Comparison of ENCODE assay signal across 23 mouse cellular contexts in the genomic region with DNA sequence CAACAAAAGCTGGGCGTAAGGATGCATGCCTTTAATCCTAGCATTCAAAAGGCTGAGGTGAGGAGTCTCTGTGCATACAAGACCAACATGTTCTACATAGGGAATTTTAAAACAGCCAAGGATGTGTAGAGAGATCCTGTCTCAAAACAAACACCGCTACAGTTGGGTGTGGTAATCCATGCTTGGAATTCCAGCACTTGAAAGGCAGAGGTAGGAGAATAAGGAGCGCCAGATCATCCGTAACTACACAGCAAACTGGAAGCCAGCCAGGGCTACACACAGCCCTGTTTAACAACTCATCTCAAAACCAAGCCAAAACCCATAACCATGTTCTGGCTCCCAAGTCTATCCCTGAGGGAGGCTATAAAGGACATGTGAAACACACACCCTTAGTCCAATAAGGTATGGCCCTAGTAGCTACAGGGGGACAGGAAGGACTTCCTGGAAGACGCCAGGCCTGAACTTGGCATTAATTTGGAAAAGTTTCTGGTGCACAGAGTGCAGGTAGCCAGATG. TPM values are rescaled to one million over a fixed set of nuclear protein-coding genes. Genes with fewer than 3 reads are reported as not detected.
"Had no signal": no experiment of that assay in that cellular context is flagged by ENCODE, and none has a peak within 500 bp of the region (broad histone marks: within the 10 kb centered on the region; RNA-seq: fewer than 3 reads in every experiment).

No protein-coding gene starts in this region.

- H3K27me3 ChIP-seq: liver, embryonic 13.5 days; midbrain, embryonic 12.5 days; midbrain, embryonic 15.5 days; neural tube, embryonic 13.5 days had no signal

- H3K9ac ChIP-seq: liver, embryonic 13.5 days; midbrain, embryonic 12.5 days; midbrain, embryonic 15.5 days; neural tube, embryonic 13.5 days had no signal

- ATAC-seq: intestine, embryonic 16.5 days; midbrain, embryonic 15.5 days had no signal

- H3K4me2 ChIP-seq: liver, embryonic 13.5 days; midbrain, embryonic 12.5 days; midbrain, embryonic 15.5 days; neural tube, embryonic 13.5 days had no signal

- H3K4me1 ChIP-seq: liver, embryonic 13.5 days; midbrain, embryonic 12.5 days; midbrain, embryonic 15.5 days; neural tube, embryonic 13.5 days had no signal

- H3K9me3 ChIP-seq: liver, embryonic 13.5 days; midbrain, embryonic 12.5 days; midbrain, embryonic 15.5 days; neural tube, embryonic 13.5 days had no signal

- H3K4me3 ChIP-seq: left cerebral cortex, adult 2 months; liver, embryonic 13.5 days; midbrain, embryonic 12.5 days; midbrain, embryonic 15.5 days; myocyte; neural tube, embryonic 13.5 days had no signal

- DNase-seq: layer of hippocampus, postnatal 36 days; liver, embryonic 13.5 days; lung, adult 2 months; retina, postnatal 1 day; thymus, adult 2 months; thymus, postnatal 14 days; thymus, postnatal 4 days had no signal

- H3K27ac ChIP-seq: kidney, postnatal 0 days; left cerebral cortex, adult 2 months; liver, embryonic 13.5 days; macrophage; midbrain, embryonic 12.5 days; midbrain, embryonic 15.5 days; neural tube, embryonic 13.5 days; stomach, postnatal 0 days had no signal

RNA-seq across cellular contexts. Expression of gene Ttc22, which starts 41.8 kb away (rescaled TPM):
- polyA plus RNA-seq: liver, adult 2 months; macrophage had no signal

RNA-seq across cellular contexts. Expression of gene Lexm, which starts 47.0 kb away (rescaled TPM):
- polyA plus RNA-seq: intestine, embryonic 16.5 days; kidney, postnatal 0 days; limb, embryonic 14.5 days; liver, adult 2 months; liver, embryonic 16.5 days; lung, adult 2 months; lung, embryonic 16.5 days; macrophage; midbrain, embryonic 15.5 days; myocyte; small intestine, adult 2 months; spleen, adult 2 months; stomach, embryonic 14.5 days; stomach, postnatal 0 days; thymus, adult 2 months had no signal
